Mouse (Mus musculus): Measurements from ENCODE around the gene Tspan11.

DNA sequence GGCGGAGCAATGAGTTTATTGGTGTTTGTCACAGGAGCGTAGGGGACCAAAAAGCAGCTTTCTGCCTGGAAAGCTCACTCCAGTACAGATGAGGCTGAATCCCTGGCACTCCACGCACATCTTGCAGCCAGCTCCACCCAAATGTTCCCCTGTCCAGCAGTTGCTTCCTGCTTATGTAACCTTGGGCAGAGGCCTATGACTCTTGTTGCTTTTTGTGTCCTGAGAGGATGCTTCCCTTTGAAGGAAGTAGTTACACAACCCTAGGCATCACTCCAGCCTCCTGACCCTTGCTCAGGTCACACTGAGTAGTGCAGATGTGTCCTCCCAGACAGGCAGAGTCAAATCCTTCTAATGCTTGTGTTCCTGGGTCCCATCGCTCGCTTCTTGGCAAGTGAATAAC is 46.5 kb downstream of the Tspan11 start:
- TF ChIP-seq CTCF (IDR thresholded peaks at IDR 0.05), result no peak
- no peak for TF ChIP-seq EP300 (IDR thresholded peaks at IDR 0.05)

All from lung, postnatal 0 days (tissue).